Mouse (Mus musculus): Measurements from ENCODE around the gene 2410004P03Rik. TPM values are rescaled to one million over a fixed set of nuclear protein-coding genes. Genes with fewer than 3 reads are reported as not detected.

The 2410004P03Rik gene
- 0.27 and 0.44 TPM in 2 replicates for total RNA-seq (2023)

GRCm38 (mm10) chr12:17011100-17011870 is at the start of gene 2410004P03Rik:
TSS of gene 2410004P03Rik (minus strand) at chr12:17011727.

GRCm38 (mm10) chr12:16999739-17000497 is 11.6 kb downstream of the 2410004P03Rik start, which contains the start of gene Pqlc3:
TSS of gene Pqlc3 (minus strand) at chr12:17000408.

Other genes with a start within 250 kb of the 2410004P03Rik start
- gene Greb1, start 210.8 kb downstream of the 2410004P03Rik start, total RNA-seq (2023): not detected in 2 replicates
- gene E2f6, start 200.8 kb downstream of the 2410004P03Rik start, total RNA-seq (2023): 8.0 and 11.5 TPM in 2 replicates
- gene Rock2, start 116.8 kb downstream of the 2410004P03Rik start, total RNA-seq (2023): 44.4 and 53.6 TPM in 2 replicates
- gene Pqlc3, start 11.3 kb downstream of the 2410004P03Rik start, total RNA-seq (2023): 66.3 and 74.5 TPM in 2 replicates
- gene Kcnf1, start 165.2 kb upstream of the 2410004P03Rik start, total RNA-seq (2023): not detected in 2 replicates